Mouse (Mus musculus) ZHBTc4 (cell line): Measurements from ENCODE around the gene Anxa1.
A peak's percentile ranks its signal among the peaks of the same experiment; 100 is the strongest.

Source experiments
- DNase-seq: peaks from one replicate; pipeline ENCODE4 v3.0.0-alpha.2; 2011; ENCODE audit warnings: low read depth, low spot score

The Anxa1 gene

DNA sequence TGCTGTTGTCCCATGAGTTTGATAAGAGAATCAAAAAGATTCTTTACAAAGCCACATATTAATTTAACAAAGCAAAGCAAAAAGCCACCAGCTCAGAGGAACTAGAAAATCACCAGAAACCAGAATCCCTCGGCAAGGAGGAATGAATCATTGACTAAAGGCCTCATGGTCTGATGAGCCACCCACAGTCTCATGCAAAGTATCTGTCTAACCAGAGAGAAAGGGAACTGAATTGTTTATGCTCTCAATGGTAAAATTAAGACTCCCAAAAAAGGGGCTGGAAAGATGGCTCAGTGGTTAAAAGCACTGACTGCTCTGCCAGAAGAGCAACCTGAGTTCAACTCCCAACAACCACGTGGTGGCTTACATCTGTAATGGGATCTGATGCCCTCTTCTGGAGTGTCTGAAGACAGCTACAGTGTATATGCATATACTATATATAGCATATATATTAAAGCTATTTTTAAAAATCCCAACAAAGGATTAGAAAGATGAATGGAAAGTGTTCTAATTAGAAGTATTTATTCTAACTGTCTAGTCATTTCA lies 9.5 kb downstream of the Anxa1 start:
- DNase-seq: no peak

DNA sequence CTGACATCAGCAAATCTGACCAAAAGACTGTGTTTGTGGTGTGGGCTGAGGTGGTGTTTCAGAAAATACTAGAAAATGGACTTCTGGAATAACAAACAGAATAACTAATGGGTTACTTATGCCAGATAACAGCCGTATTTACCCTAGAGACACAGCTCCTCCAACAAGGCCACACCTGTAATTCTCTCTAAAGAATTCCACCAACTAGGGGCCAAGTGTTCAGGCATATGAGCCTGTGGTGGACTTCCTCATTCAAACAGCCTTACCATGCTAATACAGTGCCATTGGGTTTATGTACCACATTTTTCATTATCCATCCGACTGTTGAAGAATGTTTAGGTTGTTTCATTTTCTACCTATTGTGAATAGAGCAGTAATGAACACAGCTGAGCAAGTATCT lies 20.6 kb downstream of the Anxa1 start:
- no peak for DNase-seq

DNA sequence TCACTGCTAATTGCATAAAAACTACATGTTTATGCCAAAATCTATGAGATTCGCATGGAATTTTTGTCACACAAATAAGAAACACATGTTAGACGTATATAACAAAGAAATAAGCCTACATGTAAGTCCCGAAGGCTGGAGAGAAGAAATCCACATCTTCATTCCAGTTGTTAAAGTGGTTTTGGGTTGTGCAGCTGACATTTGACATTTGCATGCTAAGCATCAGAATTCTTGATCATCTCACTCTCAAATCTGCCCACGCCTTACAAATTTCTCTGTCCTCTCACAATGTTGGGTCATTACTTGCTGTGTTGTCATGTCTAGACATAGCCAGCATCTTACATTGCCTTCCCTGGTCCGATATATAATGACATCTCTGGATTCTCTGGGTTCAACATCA lies 24.2 kb downstream of the Anxa1 start:
- no peak for DNase-seq

DNA sequence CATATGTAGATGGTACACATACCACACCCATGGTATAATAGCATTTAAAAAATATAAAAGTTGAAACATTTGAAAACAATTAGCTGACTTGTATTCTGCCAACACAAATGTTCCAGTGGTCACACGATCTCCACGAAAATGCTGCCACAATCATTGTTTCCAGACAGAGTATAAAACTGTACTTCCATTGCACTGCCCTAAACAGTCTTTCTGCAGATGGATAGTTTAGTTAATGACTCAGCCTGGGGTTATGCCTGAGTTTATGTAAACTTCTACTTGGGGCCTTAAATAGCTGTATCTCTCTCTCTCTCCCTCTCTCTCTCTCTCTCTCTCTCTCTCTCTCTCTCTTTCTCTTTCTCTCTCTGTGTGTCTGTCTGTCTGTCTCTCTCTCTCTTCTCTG lies 24.7 kb downstream of the Anxa1 start:
- DNase-seq: no peak

- no peak for DNase-seq
These were observed 25.4 kb downstream of the Anxa1 start for GRCm38 (mm10) chr19:20365364-20365763.

DNA sequence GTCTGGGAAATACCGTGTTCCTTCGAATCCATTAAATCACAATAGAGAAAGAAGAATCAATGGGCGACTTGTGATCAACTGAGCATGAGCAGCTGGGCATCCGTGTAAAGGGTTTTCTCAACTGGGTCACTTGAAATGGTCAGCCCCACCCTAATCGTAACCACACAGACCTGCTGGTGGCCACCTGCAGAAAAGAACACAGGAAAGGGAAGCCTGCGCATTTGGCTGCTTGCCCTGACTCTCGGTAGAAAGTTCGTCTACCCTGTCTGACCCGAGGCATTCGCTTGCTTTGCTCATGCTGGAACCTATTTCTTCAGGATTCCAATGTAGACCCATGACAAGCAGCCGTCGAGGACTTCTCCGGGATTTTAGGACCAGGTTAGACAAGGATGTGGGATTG lies 25.8 kb downstream of the Anxa1 start:
- no peak for DNase-seq

- peak; percentile 69 for DNase-seq
These were observed 27.5 kb downstream of the Anxa1 start for GRCm38 (mm10) chr19:20363221-20363620.

DNA sequence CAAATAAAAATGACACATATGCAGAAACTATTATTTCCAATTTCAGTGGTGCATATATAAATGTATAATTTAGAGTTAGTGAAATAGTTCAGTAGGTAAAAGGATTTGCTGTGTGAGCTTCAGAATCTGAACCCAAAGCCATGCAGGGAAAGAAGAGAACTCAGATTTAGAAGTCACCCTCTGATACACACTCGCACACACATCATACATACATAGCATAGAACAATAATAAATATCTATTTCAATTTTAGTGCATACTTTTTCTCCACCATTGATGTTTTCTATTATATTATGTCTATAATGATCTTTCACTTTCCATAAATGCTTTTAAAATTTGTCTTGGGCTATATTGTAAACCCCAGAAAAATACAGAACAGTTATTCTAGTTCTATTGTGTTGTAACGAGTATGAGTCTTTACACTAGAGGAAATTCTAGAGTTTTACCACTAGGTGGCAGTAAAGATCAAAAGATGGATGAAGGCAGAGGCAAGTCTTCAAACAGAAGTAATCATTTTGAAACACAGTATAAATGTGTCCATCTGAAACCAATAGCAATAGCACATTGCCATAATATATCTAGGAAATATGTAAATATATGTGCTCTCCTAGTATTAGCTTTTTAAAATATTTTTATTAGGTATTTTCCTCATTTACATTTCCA lies 28.7 kb downstream of the Anxa1 start:
- DNase-seq: peak; percentile 48

- no peak for DNase-seq
These were observed 32.1 kb downstream of the Anxa1 start for GRCm38 (mm10) chr19:20358679-20359078.

DNA sequence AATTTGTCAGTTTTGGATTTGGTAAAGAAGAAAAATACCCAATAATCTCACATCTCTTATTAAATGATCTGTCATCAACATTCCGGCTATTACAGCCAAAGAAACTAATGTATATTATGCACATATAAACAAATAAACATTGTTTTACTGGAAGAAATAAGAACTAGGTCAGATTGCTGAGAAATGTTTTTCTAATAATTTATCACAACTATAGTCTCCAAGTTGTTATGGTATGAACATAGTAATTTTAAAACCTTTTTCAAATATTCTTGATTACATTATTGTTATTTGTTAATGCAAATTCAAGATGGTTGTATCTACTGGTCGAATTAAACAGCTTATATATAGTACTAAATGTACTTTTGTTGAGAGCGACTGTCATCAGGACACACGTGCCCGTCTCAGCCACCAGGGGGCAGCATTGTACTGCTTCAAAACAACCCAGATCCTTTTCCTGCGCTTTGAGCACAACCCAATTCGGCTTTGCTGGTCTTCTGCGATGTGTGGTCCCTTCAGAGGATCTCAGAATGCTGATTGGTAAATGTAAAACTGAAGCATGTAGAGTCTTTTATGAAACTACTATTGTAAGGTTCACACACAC lies 45.3 kb downstream of the Anxa1 start:
- DNase-seq: peak; percentile 83

DNA sequence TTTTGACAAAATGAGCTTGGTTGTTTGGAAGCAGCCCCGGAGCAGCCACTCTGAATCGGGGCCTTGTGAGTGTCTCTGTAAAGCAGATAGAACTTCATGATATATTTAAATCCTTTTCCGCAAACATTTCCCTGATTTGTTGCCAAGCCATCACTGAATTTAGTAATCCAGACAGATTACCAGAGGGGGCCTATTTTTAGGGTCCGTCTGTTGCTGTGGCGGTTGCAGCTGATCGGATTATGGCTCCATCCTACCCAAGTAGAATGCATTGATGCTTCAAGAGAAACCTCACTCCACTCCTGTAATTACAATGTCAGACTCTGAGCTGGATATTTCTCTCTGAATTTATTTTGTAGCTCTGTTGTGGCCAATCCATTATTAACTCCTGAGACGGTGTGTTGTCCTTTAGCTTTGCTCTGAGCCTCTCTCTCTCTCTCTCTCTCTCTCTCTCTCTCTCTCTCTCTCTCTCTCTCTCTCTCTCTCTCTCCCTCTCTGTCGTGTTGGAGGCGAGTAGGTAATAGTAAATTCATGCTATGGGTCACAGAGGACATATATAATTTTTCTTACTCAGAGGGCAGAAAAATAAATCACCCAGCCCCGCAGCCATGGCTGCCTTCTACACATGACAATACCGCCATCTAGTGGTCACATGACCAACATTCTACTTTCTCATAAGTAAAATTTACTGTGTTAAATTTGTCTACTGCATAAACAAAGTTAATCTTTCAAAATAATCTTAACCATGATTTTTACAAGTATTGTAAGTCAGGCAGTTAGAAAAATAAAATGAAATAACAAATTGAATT lies 46.0 kb downstream of the Anxa1 start:
- peak; percentile 72 for DNase-seq

DNA sequence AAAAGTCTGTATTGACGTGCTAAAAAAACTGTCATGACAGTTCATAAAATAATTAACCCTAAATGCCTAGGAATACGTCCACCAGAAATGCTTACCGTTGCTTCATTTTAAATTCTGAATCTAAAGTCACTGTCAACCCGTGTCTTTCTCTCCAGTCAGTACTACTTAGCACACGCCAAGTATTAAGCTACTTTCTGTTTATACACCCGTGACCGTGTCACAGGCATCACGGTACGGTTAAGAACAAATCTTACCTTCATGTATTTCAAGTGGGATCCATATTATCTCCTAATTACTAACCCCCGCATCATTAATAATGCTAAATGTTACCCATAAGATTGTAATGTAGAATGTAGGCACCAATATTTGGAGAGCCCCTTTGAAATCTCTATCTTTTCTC lies 46.7 kb downstream of the Anxa1 start:
- DNase-seq: no peak
